Mouse (Mus musculus): ENCODE results near the gene Rcan1.
A peak's percentile ranks its signal among the peaks of the same experiment; 100 is the strongest.

Rcan1 gene

GRCm38 (mm10) chr16:92399490-92400458 lies 70.9 kb downstream of the Rcan1 start:
- peak; percentile 69 for DNase-seq (ENCODE audit: low spot score)

GRCm38 (mm10) chr16:92398574-92399118 lies 72.0 kb downstream of the Rcan1 start:
- DNase-seq (ENCODE audit: low spot score) = no peak

GRCm38 (mm10) chr16:92397745-92398573 lies 72.7 kb downstream of the Rcan1 start:
- no peak for DNase-seq (ENCODE audit: low spot score)

- DNase-seq (ENCODE audit: low spot score) = no peak
Observed at GRCm38 (mm10) chr16:92393732-92394131, 76.9 kb downstream of the Rcan1 start.

GRCm38 (mm10) chr16:92387692-92388091 lies 83.0 kb downstream of the Rcan1 start:
- DNase-seq (ENCODE audit: low spot score) = no peak

GRCm38 (mm10) chr16:92385062-92385461 lies 85.6 kb downstream of the Rcan1 start:
- peak; percentile 70 for DNase-seq (ENCODE audit: low spot score)

- no peak for DNase-seq (ENCODE audit: low spot score)
Observed at GRCm38 (mm10) chr16:92383412-92383811, 87.3 kb downstream of the Rcan1 start.

- no peak for DNase-seq (ENCODE audit: low spot score)
Observed at GRCm38 (mm10) chr16:92382508-92382907, 88.2 kb downstream of the Rcan1 start.

GRCm38 (mm10) chr16:92381092-92381491 lies 89.6 kb downstream of the Rcan1 start:
- no peak for DNase-seq (ENCODE audit: low spot score)

- no peak for DNase-seq (ENCODE audit: low spot score)
Observed at GRCm38 (mm10) chr16:92376976-92377375, 93.7 kb downstream of the Rcan1 start.

GRCm38 (mm10) chr16:92371623-92372022 lies 99.0 kb downstream of the Rcan1 start:
- no peak for DNase-seq (ENCODE audit: low spot score)

GRCm38 (mm10) chr16:92369260-92369659 lies 101.4 kb downstream of the Rcan1 start:
- DNase-seq (ENCODE audit: low spot score) = no peak

GRCm38 (mm10) chr16:92365477-92365876 lies 105.2 kb downstream of the Rcan1 start:
- DNase-seq (ENCODE audit: low spot score) = no peak

- DNase-seq (ENCODE audit: low spot score) = no peak
Observed at GRCm38 (mm10) chr16:92360711-92361110, 110.0 kb downstream of the Rcan1 start.

- DNase-seq (ENCODE audit: low spot score) = no peak
Observed at GRCm38 (mm10) chr16:92359229-92359628, 111.4 kb downstream of the Rcan1 start, which contains the start of gene Kcne1. Kcne1 (minus strand) TSS chr16:92359468.

- no peak for DNase-seq (ENCODE audit: low spot score)
Observed at GRCm38 (mm10) chr16:92358734-92359133, 111.9 kb downstream of the Rcan1 start.

- no peak for DNase-seq (ENCODE audit: low spot score)
Observed at GRCm38 (mm10) chr16:92357566-92357965, 113.1 kb downstream of the Rcan1 start.

- DNase-seq (ENCODE audit: low spot score) = no peak
Observed at GRCm38 (mm10) chr16:92357023-92357422, 113.6 kb downstream of the Rcan1 start.

- no peak for DNase-seq (ENCODE audit: low spot score)
Observed at GRCm38 (mm10) chr16:92355982-92356381, 114.7 kb downstream of the Rcan1 start.

GRCm38 (mm10) chr16:92355366-92355765 lies 115.3 kb downstream of the Rcan1 start:
- no peak for DNase-seq (ENCODE audit: low spot score)

GRCm38 (mm10) chr16:92353897-92354296 lies 116.8 kb downstream of the Rcan1 start:
- DNase-seq (ENCODE audit: low spot score) = no peak

- DNase-seq (ENCODE audit: low spot score) = no peak
Observed at GRCm38 (mm10) chr16:92353295-92353694, 117.4 kb downstream of the Rcan1 start.
